Mouse (Mus musculus) urinary bladder, adult 18-20 months (tissue): Measurements from ENCODE around the gene Mob1a.

Experiments used
- DNase-seq, 2 experiments: peaks; one replicate each; pipeline ENCODE4 v3.0.0; 2022; ENCODE audit warnings: low spot score in 2 of 2, mixed read lengths in 2 of 2

Gene Mob1a

GRCm38 (mm10) chr6:83385569-83386090, 59.8 kb downstream of the Mob1a start:
- DNase-seq = no peak

- peak in 1 of 2 experiments; percentile 19 for DNase-seq
These were observed 66.5 kb downstream of the Mob1a start for GRCm38 (mm10) chr6:83392166-83392780.
